Mouse (Mus musculus): ENCODE data around the gene Clstn2.

- TF ChIP-seq POLR2A (IDR thresholded peaks at IDR 0.05; ENCODE audit: extremely low read depth, insufficient read depth, low read length) = no peak
- TF ChIP-seq CTCF (IDR thresholded peaks at IDR 0.05; ENCODE audit: low read depth, low read length) = no peak
These were observed 405.1 kb downstream of the Clstn2 start for GRCm38 (mm10) chr9:97627916-97628315.

Data from liver, adult 2 months (tissue).